ENCODE assay signal across 9 mouse cellular contexts in the genomic region with DNA sequence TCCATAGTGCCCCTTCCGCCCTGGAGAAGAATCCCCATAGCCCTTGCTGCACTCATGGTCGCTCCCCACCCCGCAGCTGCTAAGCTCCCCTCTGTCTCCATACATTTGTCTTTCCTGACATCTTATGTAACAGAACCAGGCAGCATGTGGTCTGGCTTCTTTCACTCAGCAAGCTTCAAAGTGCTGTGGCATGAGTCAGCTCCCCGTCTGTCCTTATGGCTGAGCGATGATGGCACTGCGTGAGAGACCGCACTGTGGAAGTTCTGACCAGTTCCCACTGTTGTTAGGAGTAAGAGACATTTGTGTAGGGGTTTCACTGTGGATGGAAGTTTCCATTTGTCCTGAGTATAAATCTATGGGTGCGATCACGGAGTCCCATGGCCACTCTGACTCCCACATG.
DNase-seq lines count a peak whose midpoint lies in the region; ATAC-seq lines count a peak whose summit lies in the region.
"Had no signal": no experiment of that assay in that cellular context is flagged by ENCODE, and none has a peak within 500 bp of the region (broad histone marks: within the 10 kb centered on the region; RNA-seq: fewer than 3 reads in every experiment).

No protein-coding gene starts in this region.

- peaks cover 24% of the 10 kb centered on the region for H3K27me3 ChIP-seq in limb, embryonic 10.5 days (ENCODE audit: low read depth, poor library complexity, severe bottlenecking)
- no peaks in the 10 kb centered on the region for H3K27me3 ChIP-seq in forebrain, embryonic 11.5 days (ENCODE audit: control insufficient read depth, insufficient read depth, low read length)

- 40% methylated on average over 9 of the region's 9 CpGs for WGBS in limb, embryonic 10.5 days
- WGBS in forebrain, embryonic 11.5 days: 86% methylated on average over 9 of the region's 9 CpGs

- ATAC-seq in megakaryocyte-erythroid progenitor cell, adult 5-6 weeks (replicated peaks; ENCODE audit: low FRiP score, low TSS enrichment, poor library complexity, severe bottlenecking): no peak
- no peak for ATAC-seq in forebrain, embryonic 11.5 days (replicated peaks; ENCODE audit: low FRiP score)
- ATAC-seq: forebrain, embryonic 14.5 days had no signal

- H3K4me3 ChIP-seq in limb, embryonic 10.5 days: no peak overlapping the region
- no peak overlapping the region for H3K4me3 ChIP-seq in forebrain, embryonic 11.5 days (ENCODE audit: low read depth, low read length)

- H3K4me2 ChIP-seq in forebrain, embryonic 11.5 days (ENCODE audit: low read depth, low read length, severe bottlenecking): no peak overlapping the region

- no peak overlapping the region for H3K9ac ChIP-seq in forebrain, embryonic 11.5 days (ENCODE audit: low read length)

- no peaks in the 10 kb centered on the region for H3K9me3 ChIP-seq in limb, embryonic 10.5 days (replicated peaks)
- no peaks in the 10 kb centered on the region for H3K9me3 ChIP-seq in forebrain, embryonic 11.5 days (ENCODE audit: control insufficient read depth, low read length)

- peak; percentile 17 for DNase-seq in layer of hippocampus, adult 11-12 months (ENCODE audit: low spot score)
- no peak for DNase-seq in layer of hippocampus, adult 9-10 months (ENCODE audit: low spot score)
- DNase-seq in Muller cell, postnatal 12 days (ENCODE audit: inconsistent ontology term): peak; percentile 86
- DNase-seq in cerebellum, adult 9-11 months: peak; percentile 51
- DNase-seq in limb, embryonic 10.5 days (ENCODE audit: low spot score): peak; percentile 46
- no peak for DNase-seq in thymus, postnatal 25 days
- DNase-seq in forebrain, embryonic 11.5 days (ENCODE audit: low spot score): no peak

- H3K27ac ChIP-seq in limb, embryonic 10.5 days: no peak overlapping the region
- H3K27ac ChIP-seq in forebrain, embryonic 11.5 days (ENCODE audit: low read depth, low read length): no peak overlapping the region

- H3K36me3 ChIP-seq in limb, embryonic 10.5 days: no peaks in the 10 kb centered on the region
- no peaks in the 10 kb centered on the region for H3K36me3 ChIP-seq in forebrain, embryonic 11.5 days (ENCODE audit: control insufficient read depth, insufficient read depth, low read length)

- peaks cover 25% of the 10 kb centered on the region for H3K4me1 ChIP-seq in limb, embryonic 10.5 days
- H3K4me1 ChIP-seq in forebrain, embryonic 11.5 days (replicated peaks; ENCODE audit: control insufficient read depth, insufficient read depth, low read length): no peaks in the 10 kb centered on the region

Comparison
In these comparisons a context has a peak if more than half of its experiments do, and no peak if none do; other contexts are left out.
1. DNase-seq: peak in layer of hippocampus, adult 11-12 months (single experiment), Muller cell, postnatal 12 days (single experiment), cerebellum, adult 9-11 months (single experiment) and limb, embryonic 10.5 days (single experiment); none in layer of hippocampus, adult 9-10 months (single experiment), thymus, postnatal 25 days (single experiment) and forebrain, embryonic 11.5 days (single experiment).